Mouse (Mus musculus): ENCODE data around the gene Ciao1. TPM values are rescaled to one million over a fixed set of nuclear protein-coding genes. Genes with fewer than 3 reads are reported as not detected.

Gene Ciao1
- total and polyA plus RNA-seq, 3 experiments, result 60.9 to 79.0 (median 74.3) TPM

DNA sequence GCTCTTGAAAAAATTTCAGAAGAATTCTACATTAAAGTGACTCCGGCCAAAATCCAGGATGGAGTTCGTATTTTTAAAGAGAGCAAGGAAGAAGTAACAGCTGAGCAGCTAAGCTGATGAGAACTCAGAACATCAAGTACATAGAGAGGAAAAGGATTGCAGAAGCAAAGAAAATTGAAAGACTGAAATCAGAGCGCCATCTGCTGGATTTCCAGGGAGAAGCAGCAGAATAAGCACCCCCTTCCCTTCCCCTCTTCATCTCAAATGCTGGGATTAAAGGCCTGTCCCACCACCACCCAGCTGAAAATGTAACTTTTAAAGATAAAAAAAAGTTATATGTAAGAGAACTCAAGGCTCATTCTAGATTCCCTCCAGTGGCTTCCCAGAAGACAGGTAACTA lies 42.7 kb downstream of the Ciao1 start:
- H3K79me2 ChIP-seq (replicated peaks; ENCODE audit: control insufficient read depth, extremely low read depth, insufficient read depth, poor library complexity, severe bottlenecking), result peaks cover 18% of the 10 kb centered on the region
- H3K27ac ChIP-seq (ENCODE audit: insufficient read depth, low read depth), result no peak overlapping the region
- no peak overlapping the region for H3K4me3 ChIP-seq (replicated peaks in 1 of 3; ENCODE audit: low read depth in 2 of 3, low read length in 2 of 3, poor library complexity in 1 of 3)
- dilution Hi-C loops (cut with MboI; ENCODE audit: extremely low pct_ligation_motif_present, extremely low pct_unique_long_range_greater_than_20kb, low sequenced_read_pairs) (no loop called here), in situ Hi-C loops (cut with MboI; ENCODE audit: low pct_ligation_motif_present, low pct_unique_long_range_greater_than_20kb, low sequenced_read_pairs) (no loop called here)
- TF ChIP-seq MAZ (IDR thresholded peaks at IDR 0.05; ENCODE audit: low read depth, low read length) (no peak), E2F4 (IDR thresholded peaks at IDR 0.05; ENCODE audit: insufficient replicate concordance, low read depth, low read length) (no peak), RAD21 (IDR thresholded peaks at IDR 0.05; ENCODE audit: low read depth, low read length) (peak; percentile 98), JUN (IDR thresholded peaks at IDR 0.05; ENCODE audit: insufficient read depth, low read depth, low read length) (no peak), TBP (conservative IDR thresholded peaks at IDR 0.05; ENCODE audit: low read depth, low read length) (0 out of 2 replicates have a peak, but pooled peaks have one; percentile 21), CHD2 (IDR thresholded peaks at IDR 0.05; ENCODE audit: low read length) (no peak), ZC3H11A (IDR thresholded peaks at IDR 0.05; ENCODE audit: low read depth, low read length) (peak; percentile 91), CTCF (conservative IDR thresholded peaks at IDR 0.05 in 1 of 2, IDR thresholded peaks at IDR 0.05 in 1 of 2; ENCODE audit: low read depth in 2 of 2, low read length in 2 of 2) (peak; percentile 81 to 96), SMC3 (IDR thresholded peaks at IDR 0.05; ENCODE audit: low read depth, low read length) (peak; percentile 97), BHLHE40 (IDR thresholded peaks at IDR 0.05; ENCODE audit: low read depth, low read length) (no peak)
- DNase-seq (ENCODE audit: extremely low read depth), result peak; percentile 74
- no peaks in the 10 kb centered on the region for H3K27me3 ChIP-seq (replicated peaks)
- no peak overlapping the region for H3K4me2 ChIP-seq (ENCODE audit: insufficient read depth, low read depth, poor library complexity, severe bottlenecking)
- no peaks in the 10 kb centered on the region for H3K9me3 ChIP-seq (replicated peaks; ENCODE audit: low read length)
- H3K4me1 ChIP-seq (ENCODE audit: control insufficient read depth in 1 of 2, insufficient read depth in 2 of 2), result peaks cover 0 to 16% of the 10 kb centered on the region in 2 experiments; a peak in 2 of 4 replicates
- H3K9ac ChIP-seq (ENCODE audit: insufficient read depth, low read depth), result no peak overlapping the region
- H3K36me3 ChIP-seq (replicated peaks in 1 of 2; ENCODE audit: control insufficient read depth in 1 of 2, insufficient read depth in 1 of 2, low read length in 1 of 2), result peaks cover 7 to 39% of the 10 kb centered on the region in 2 experiments

Other genes with a start within 250 kb of the Ciao1 start
- 5.8 and 6.9 TPM in 2 replicates for gene Ap4e1, start 239.1 kb downstream of the Ciao1 start, total RNA-seq (2012; rRNA removed)
- gene Ap4e1, start 239.1 kb downstream of the Ciao1 start, total RNA-seq (2014; rRNA removed), result 9.6 and 10.9 TPM in 2 replicates
- 9.0 and 10.0 TPM in 2 replicates for gene Ap4e1, start 239.1 kb downstream of the Ciao1 start, polyA plus RNA-seq (2012; ENCODE audit: insufficient read length, low read depth)
- 44.4 and 56.5 TPM in 2 replicates for gene Blvra, start 177.2 kb downstream of the Ciao1 start, total RNA-seq (2012; rRNA removed)
- 69.0 and 78.7 TPM in 2 replicates for gene Blvra, start 177.2 kb downstream of the Ciao1 start, total RNA-seq (2014; rRNA removed)
- 38.4 and 46.7 TPM in 2 replicates for gene Blvra, start 177.2 kb downstream of the Ciao1 start, polyA plus RNA-seq (2012; ENCODE audit: insufficient read length, low read depth)
- gene Ncaph, start 113.9 kb downstream of the Ciao1 start, total RNA-seq (2012; rRNA removed), result 55.3 and 56.0 TPM in 2 replicates
- 74.1 and 86.6 TPM in 2 replicates for gene Ncaph, start 113.9 kb downstream of the Ciao1 start, total RNA-seq (2014; rRNA removed)
- gene Ncaph, start 113.9 kb downstream of the Ciao1 start, polyA plus RNA-seq (2012; ENCODE audit: insufficient read length, low read depth), result 53.4 and 58.2 TPM in 2 replicates
- 27.5 and 30.6 TPM in 2 replicates for gene Itpripl1, start 104.4 kb downstream of the Ciao1 start, total RNA-seq (2012; rRNA removed)
- 15.8 and 19.7 TPM in 2 replicates for gene Itpripl1, start 104.4 kb downstream of the Ciao1 start, total RNA-seq (2014; rRNA removed)
- 21.4 and 23.4 TPM in 2 replicates for gene Itpripl1, start 104.4 kb downstream of the Ciao1 start, polyA plus RNA-seq (2012; ENCODE audit: insufficient read length, low read depth)
- 0.93 and 1.3 TPM in 2 replicates for gene 1810024B03Rik, start 39.5 kb downstream of the Ciao1 start, total RNA-seq (2012; rRNA removed)
- gene 1810024B03Rik, start 39.5 kb downstream of the Ciao1 start, total RNA-seq (2014; rRNA removed), result 0.63 and 1.2 TPM in 2 replicates
- gene 1810024B03Rik, start 39.5 kb downstream of the Ciao1 start, polyA plus RNA-seq (2012; ENCODE audit: insufficient read length, low read depth), result 0.77 and 0.94 TPM in 2 replicates
- 90.3 and 99.0 TPM in 2 replicates for gene Snrnp200, start 39.4 kb downstream of the Ciao1 start, total RNA-seq (2012; rRNA removed)
- 74.3 and 75.1 TPM in 2 replicates for gene Snrnp200, start 39.4 kb downstream of the Ciao1 start, total RNA-seq (2014; rRNA removed)
- gene Snrnp200, start 39.4 kb downstream of the Ciao1 start, polyA plus RNA-seq (2012; ENCODE audit: insufficient read length, low read depth), result 100 and 102 TPM in 2 replicates
- 11.5 and 12.0 TPM in 2 replicates for gene Tmem127, start 92 bp upstream of the Ciao1 start, total RNA-seq (2012; rRNA removed)
- 12.3 and 15.8 TPM in 2 replicates for gene Tmem127, start 92 bp upstream of the Ciao1 start, total RNA-seq (2014; rRNA removed)
- 11.4 and 11.9 TPM in 2 replicates for gene Tmem127, start 92 bp upstream of the Ciao1 start, polyA plus RNA-seq (2012; ENCODE audit: insufficient read length, low read depth)
- gene Stard7, start 22.4 kb upstream of the Ciao1 start, total RNA-seq (2012; rRNA removed), result 69.0 and 71.4 TPM in 2 replicates
- gene Stard7, start 22.4 kb upstream of the Ciao1 start, total RNA-seq (2014; rRNA removed), result 122 and 135 TPM in 2 replicates
- 66.8 and 80.6 TPM in 2 replicates for gene Stard7, start 22.4 kb upstream of the Ciao1 start, polyA plus RNA-seq (2012; ENCODE audit: insufficient read length, low read depth)
- 57.8 and 71.0 TPM in 2 replicates for gene Dusp2, start 88.3 kb upstream of the Ciao1 start, total RNA-seq (2012; rRNA removed)
- 96.6 and 107 TPM in 2 replicates for gene Dusp2, start 88.3 kb upstream of the Ciao1 start, total RNA-seq (2014; rRNA removed)
- gene Dusp2, start 88.3 kb upstream of the Ciao1 start, polyA plus RNA-seq (2012; ENCODE audit: insufficient read length, low read depth), result 68.5 and 81.5 TPM in 2 replicates
- gene Astl, start 90.8 kb upstream of the Ciao1 start, total RNA-seq (2012; rRNA removed), result 0.08 TPM in 1 of 2 replicates, not detected in the other
- gene Astl, start 90.8 kb upstream of the Ciao1 start, total RNA-seq (2014; rRNA removed), result not detected in 2 replicates
- gene Astl, start 90.8 kb upstream of the Ciao1 start, polyA plus RNA-seq (2012; ENCODE audit: insufficient read length, low read depth), result not detected in 2 replicates
- gene Adra2b, start 115.4 kb upstream of the Ciao1 start, total RNA-seq (2012; rRNA removed), result not detected in 2 replicates
- 0.08 TPM in 1 of 2 replicates, not detected in the other for gene Adra2b, start 115.4 kb upstream of the Ciao1 start, total RNA-seq (2014; rRNA removed)
- 0.05 TPM in 1 of 2 replicates, not detected in the other for gene Adra2b, start 115.4 kb upstream of the Ciao1 start, polyA plus RNA-seq (2012; ENCODE audit: insufficient read length, low read depth)
- gene Gpat2, start 177.4 kb upstream of the Ciao1 start, total RNA-seq (2012; rRNA removed), result 0.17 and 0.21 TPM in 2 replicates
- gene Gpat2, start 177.4 kb upstream of the Ciao1 start, total RNA-seq (2014; rRNA removed), result 0.19 TPM in 2 replicates
- 0.45 and 0.63 TPM in 2 replicates for gene Gpat2, start 177.4 kb upstream of the Ciao1 start, polyA plus RNA-seq (2012; ENCODE audit: insufficient read length, low read depth)
- gene Fahd2a, start 196.7 kb upstream of the Ciao1 start, total RNA-seq (2012; rRNA removed), result 8.6 and 9.9 TPM in 2 replicates
- 6.6 and 8.1 TPM in 2 replicates for gene Fahd2a, start 196.7 kb upstream of the Ciao1 start, total RNA-seq (2014; rRNA removed)
- gene Fahd2a, start 196.7 kb upstream of the Ciao1 start, polyA plus RNA-seq (2012; ENCODE audit: insufficient read length, low read depth), result 4.5 and 5.2 TPM in 2 replicates

Data from CH12.LX (cell line).